ENCODE assay signal across 21 mouse cellular contexts in the genomic region with DNA sequence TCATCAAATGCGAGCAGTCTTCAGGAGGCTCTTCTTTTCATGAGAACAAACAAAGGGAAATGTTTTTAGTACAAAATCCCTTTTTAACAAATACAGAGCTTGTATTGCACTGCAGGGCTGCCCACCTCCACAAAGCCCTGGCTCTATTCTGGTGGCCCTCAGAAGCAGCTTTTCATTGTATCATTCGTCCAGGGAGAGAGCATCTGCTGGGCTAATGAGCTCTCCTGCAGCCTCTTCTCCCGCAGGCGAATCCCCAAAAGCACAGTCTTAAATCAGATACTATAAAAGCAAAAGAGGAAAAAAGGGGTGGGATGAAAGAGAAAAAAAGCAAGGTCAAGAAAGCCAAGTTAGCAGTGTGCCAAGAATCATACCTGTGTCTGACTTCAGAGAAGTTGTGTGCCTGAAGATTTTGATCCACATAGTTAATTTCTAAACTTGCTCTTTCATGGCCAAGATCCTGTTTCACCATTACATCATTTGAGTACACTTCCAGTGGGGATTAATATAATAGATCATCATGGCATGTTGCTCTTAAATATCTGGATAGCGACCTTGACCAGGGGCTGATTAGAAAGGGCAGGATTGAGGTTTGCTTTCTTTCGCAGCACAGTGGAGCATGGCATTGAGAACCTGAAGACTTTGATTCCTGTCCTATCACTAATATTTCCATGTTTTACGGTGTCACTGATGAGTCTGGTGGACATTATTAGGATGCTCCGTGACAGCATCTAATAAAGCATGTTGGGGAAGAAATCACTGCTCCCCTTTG.
A peak's percentile ranks its signal among the peaks of the same experiment; 100 is the strongest.
DNase-seq lines count a peak whose midpoint lies in the region; ATAC-seq and TF ChIP-seq lines count a peak whose summit lies in the region.
"Had no signal": no experiment of that assay in that cellular context is flagged by ENCODE, and none has a peak within 500 bp of the region (broad histone marks: within the 10 kb centered on the region; RNA-seq: fewer than 3 reads in every experiment).

No protein-coding gene starts in this region.

- H3K36me3 ChIP-seq in hindbrain, embryonic 14.5 days (replicated peaks; ENCODE audit: control insufficient read depth, insufficient read depth), result no peaks in the 10 kb centered on the region
- no peaks in the 10 kb centered on the region for H3K36me3 ChIP-seq in hindbrain, embryonic 10.5 days
- H3K36me3 ChIP-seq in forebrain, embryonic 15.5 days, result no peaks in the 10 kb centered on the region
- H3K36me3 ChIP-seq in midbrain, embryonic 15.5 days (replicated peaks), result no peaks in the 10 kb centered on the region
- H3K36me3 ChIP-seq in neural tube, embryonic 15.5 days, result no peaks in the 10 kb centered on the region
- no peaks in the 10 kb centered on the region for H3K36me3 ChIP-seq in liver, postnatal 0 days (replicated peaks; ENCODE audit: insufficient read depth, low read length)
- H3K36me3 ChIP-seq: limb, embryonic 12.5 days had no signal

- H3K4me2 ChIP-seq in hindbrain, embryonic 14.5 days (replicated peaks), result no peak overlapping the region
- H3K4me2 ChIP-seq in forebrain, embryonic 15.5 days (replicated peaks), result no peak overlapping the region
- H3K4me2 ChIP-seq in midbrain, embryonic 15.5 days, result no peak overlapping the region
- H3K4me2 ChIP-seq in neural tube, embryonic 15.5 days, result peak overlapping the region; percentile 16; the same call in 1 of the 2 replicates
- no peak overlapping the region for H3K4me2 ChIP-seq in liver, postnatal 0 days (ENCODE audit: low read depth, low read length)
- H3K4me2 ChIP-seq: heart, embryonic 11.5 days; limb, embryonic 12.5 days had no signal

- no peak for TF ChIP-seq CTCF in liver, postnatal 0 days (IDR thresholded peaks at IDR 0.05; ENCODE audit: low read depth)
- TF ChIP-seq CTCF in cerebellum, adult 2 months (IDR thresholded peaks at IDR 0.05; ENCODE audit: borderline replicate concordance, insufficient read depth, low read depth, low read length), result no peak

- H3K9me3 ChIP-seq in hindbrain, embryonic 14.5 days (ENCODE audit: control insufficient read depth, low read length), result no peaks in the 10 kb centered on the region
- no peaks in the 10 kb centered on the region for H3K9me3 ChIP-seq in hindbrain, embryonic 10.5 days
- H3K9me3 ChIP-seq in forebrain, embryonic 15.5 days, result no peaks in the 10 kb centered on the region
- no peaks in the 10 kb centered on the region for H3K9me3 ChIP-seq in midbrain, embryonic 15.5 days
- no peaks in the 10 kb centered on the region for H3K9me3 ChIP-seq in neural tube, embryonic 15.5 days (replicated peaks)
- H3K9me3 ChIP-seq in liver, postnatal 0 days (ENCODE audit: low read length), result no peaks in the 10 kb centered on the region
- H3K9me3 ChIP-seq: limb, embryonic 12.5 days had no signal

- H3K27ac ChIP-seq in hindbrain, embryonic 14.5 days, result peak overlapping the region; percentile 20; the same call in 1 of the 2 replicates
- no peak overlapping the region for H3K27ac ChIP-seq in hindbrain, embryonic 10.5 days
- H3K27ac ChIP-seq in forebrain, embryonic 15.5 days (replicated peaks), result peak overlapping the region; percentile 37; the same call in 1 of the 2 replicates
- peak overlapping the region; percentile 57 for H3K27ac ChIP-seq in midbrain, embryonic 15.5 days
- H3K27ac ChIP-seq in neural tube, embryonic 15.5 days (replicated peaks), result no peak overlapping the region
- no peak overlapping the region for H3K27ac ChIP-seq in liver, postnatal 0 days (ENCODE audit: low read depth)
- no peak overlapping the region for H3K27ac ChIP-seq in cerebellum, adult 2 months (ENCODE audit: insufficient read depth, low read length)
- H3K27ac ChIP-seq: left cerebral cortex, adult 2 months; limb, embryonic 12.5 days; liver, embryonic 14.5 days had no signal

- H3K27me3 ChIP-seq in hindbrain, embryonic 14.5 days (ENCODE audit: control insufficient read depth, insufficient read depth, low read length), result no peaks in the 10 kb centered on the region
- H3K27me3 ChIP-seq in hindbrain, embryonic 10.5 days (ENCODE audit: insufficient read depth, poor library complexity, severe bottlenecking), result no peaks in the 10 kb centered on the region
- H3K27me3 ChIP-seq in forebrain, embryonic 15.5 days, result no peaks in the 10 kb centered on the region
- no peaks in the 10 kb centered on the region for H3K27me3 ChIP-seq in midbrain, embryonic 15.5 days (replicated peaks)
- H3K27me3 ChIP-seq in neural tube, embryonic 15.5 days (replicated peaks), result no peaks in the 10 kb centered on the region; the same call in 1 of the 2 replicates
- no peaks in the 10 kb centered on the region for H3K27me3 ChIP-seq in liver, postnatal 0 days (ENCODE audit: insufficient read depth, low read length)
- H3K27me3 ChIP-seq in cerebellum, adult 2 months (ENCODE audit: control insufficient read depth, insufficient read depth, low read length), result no peaks in the 10 kb centered on the region

- no peak overlapping the region for H3K4me3 ChIP-seq in hindbrain, embryonic 14.5 days (replicated peaks; ENCODE audit: low read length)
- no peak overlapping the region for H3K4me3 ChIP-seq in hindbrain, embryonic 10.5 days
- H3K4me3 ChIP-seq in forebrain, embryonic 15.5 days, result no peak overlapping the region
- no peak overlapping the region for H3K4me3 ChIP-seq in midbrain, embryonic 15.5 days
- H3K4me3 ChIP-seq in neural tube, embryonic 15.5 days (replicated peaks), result no peak overlapping the region
- no peak overlapping the region for H3K4me3 ChIP-seq in liver, postnatal 0 days (ENCODE audit: low read depth, low read length)
- H3K4me3 ChIP-seq in cerebellum, adult 2 months (replicated peaks; ENCODE audit: insufficient read depth, low read depth, low read length), result no peak overlapping the region
- H3K4me3 ChIP-seq: left cerebral cortex, adult 2 months; limb, embryonic 12.5 days had no signal

- ATAC-seq in hindbrain, embryonic 14.5 days (ENCODE audit: low FRiP score), result no peak
- ATAC-seq in forebrain, embryonic 15.5 days (replicated peaks), result peak; percentile 67
- peak; percentile 86 for ATAC-seq in midbrain, embryonic 15.5 days (replicated peaks)
- ATAC-seq in neural tube, embryonic 15.5 days (ENCODE audit: low FRiP score), result no peak
- no peak for ATAC-seq in liver, postnatal 0 days
- ATAC-seq: lung, postnatal 0 days had no signal

- 50% methylated on average over 8 of the region's 8 CpGs for WGBS in hindbrain, embryonic 14.5 days
- 49% methylated on average over 8 of the region's 8 CpGs for WGBS in hindbrain, embryonic 10.5 days
- WGBS in forebrain, embryonic 15.5 days, result 43% methylated on average over 8 of the region's 8 CpGs
- WGBS in midbrain, embryonic 15.5 days, result 46% methylated on average over 8 of the region's 8 CpGs
- WGBS in neural tube, embryonic 15.5 days, result 39% methylated on average over 8 of the region's 8 CpGs
- 70% methylated on average over 8 of the region's 8 CpGs for WGBS in liver, postnatal 0 days (ENCODE audit: insufficient replicate concordance)
- 88% methylated on average over 8 of the region's 8 CpGs for WGBS in cerebellum, adult 2 months

- peaks cover 12% of the 10 kb centered on the region for H3K4me1 ChIP-seq in hindbrain, embryonic 14.5 days (replicated peaks; ENCODE audit: control insufficient read depth, insufficient read depth, low read length)
- peaks cover 18% of the 10 kb centered on the region for H3K4me1 ChIP-seq in hindbrain, embryonic 10.5 days (replicated peaks)
- peaks cover 21% of the 10 kb centered on the region for H3K4me1 ChIP-seq in forebrain, embryonic 15.5 days
- H3K4me1 ChIP-seq in midbrain, embryonic 15.5 days, result peaks cover 18% of the 10 kb centered on the region
- H3K4me1 ChIP-seq in neural tube, embryonic 15.5 days, result peaks cover 16% of the 10 kb centered on the region
- H3K4me1 ChIP-seq in liver, postnatal 0 days (ENCODE audit: insufficient read depth), result no peaks in the 10 kb centered on the region
- H3K4me1 ChIP-seq in cerebellum, adult 2 months (ENCODE audit: control insufficient read depth, insufficient read depth, low read length), result peaks cover 7% of the 10 kb centered on the region; the same call in 1 of the 2 replicates

- no peak for TF ChIP-seq EP300 in liver, postnatal 0 days (IDR thresholded peaks at IDR 0.05; ENCODE audit: low read depth)

- no peak for TF ChIP-seq POLR2A in cerebellum, adult 2 months (IDR thresholded peaks at IDR 0.05; ENCODE audit: borderline replicate concordance, insufficient read depth, low read length)

- peak overlapping the region; percentile 24; the same call in 1 of the 2 replicates for H3K9ac ChIP-seq in hindbrain, embryonic 14.5 days
- H3K9ac ChIP-seq in forebrain, embryonic 15.5 days (replicated peaks), result no peak overlapping the region
- no peak overlapping the region for H3K9ac ChIP-seq in midbrain, embryonic 15.5 days
- no peak overlapping the region for H3K9ac ChIP-seq in neural tube, embryonic 15.5 days (replicated peaks)
- H3K9ac ChIP-seq in liver, postnatal 0 days (replicated peaks), result no peak overlapping the region
- H3K9ac ChIP-seq: limb, embryonic 12.5 days; liver, embryonic 14.5 days had no signal

- no peak for DNase-seq in hindbrain, embryonic 14.5 days (ENCODE audit: low spot score)
- no peak for DNase-seq in hindbrain, embryonic 10.5 days (ENCODE audit: low spot score)
- DNase-seq in liver, postnatal 0 days, result no peak
- no peak for DNase-seq in cerebellum, postnatal 36 days
- no peak for DNase-seq in cerebellum, adult 2 months
- DNase-seq: adrenal gland, postnatal 10 days; B cell, adult 2 months; cerebellum, adult 9-10 months; heart, postnatal 14 days; kidney, adult 18-20 months; kidney, postnatal 4 days; right cerebral cortex, postnatal 14 days; thymus, postnatal 25 days had no signal

Comparison
In these comparisons a context has a peak if more than half of its experiments do, and no peak if none do; other contexts are left out.
1. H3K27ac ChIP-seq: peak in hindbrain, embryonic 14.5 days (single experiment), forebrain, embryonic 15.5 days (single experiment) and midbrain, embryonic 15.5 days (single experiment); none in hindbrain, embryonic 10.5 days (single experiment), neural tube, embryonic 15.5 days (single experiment), liver, postnatal 0 days (single experiment) and cerebellum, adult 2 months (single experiment).
2. ATAC-seq: peak in forebrain, embryonic 15.5 days (single experiment) and midbrain, embryonic 15.5 days (single experiment); none in hindbrain, embryonic 14.5 days (single experiment), neural tube, embryonic 15.5 days (single experiment) and liver, postnatal 0 days (single experiment).